Mouse (Mus musculus): ENCODE results near the gene Agbl4.

DNA sequence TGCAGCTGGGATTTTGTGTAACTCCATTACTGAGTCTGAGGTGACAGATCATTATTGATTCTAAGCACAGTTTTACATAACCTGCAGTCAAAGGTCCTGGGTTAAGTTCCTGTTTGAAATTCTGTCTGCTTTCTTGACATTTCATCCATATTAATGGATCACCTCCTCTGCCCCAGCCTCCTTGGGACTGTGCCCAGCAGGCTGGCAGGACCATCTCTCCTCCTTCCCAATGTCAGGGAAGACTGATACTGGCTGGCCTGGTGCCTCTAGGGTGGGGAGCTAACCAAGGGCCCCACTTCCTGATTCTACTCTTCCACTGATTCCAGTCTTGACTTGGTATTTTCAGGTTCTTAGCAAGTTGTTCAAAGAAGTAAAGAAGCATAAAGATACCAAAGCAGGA is 1276.4 kb downstream of the Agbl4 start:
- TF ChIP-seq POLR2A (IDR thresholded peaks at IDR 0.05; ENCODE audit: extremely low read depth, insufficient read depth, low read length), result no peak
- TF ChIP-seq CTCF (IDR thresholded peaks at IDR 0.05; ENCODE audit: low read depth, low read length), result no peak

Data from liver, adult 2 months (tissue).